Mouse (Mus musculus) midbrain, embryonic 16.5 days (tissue): ENCODE data around the gene Pcsk1n. TPM values are rescaled to one million over a fixed set of nuclear protein-coding genes. Genes with fewer than 3 reads are reported as not detected.

Experiments used
- ATAC-seq: fragments of 200-750 bp; cut with Nextera tagmentation; 2 replicates; pipeline ENCODE4 v1.8.0; 2017; ENCODE audit warnings: moderate TSS enrichment
- H3K27ac ChIP-seq: fragments of 300-500 bp; sonication (generic); 2 replicates; pipeline ENCODE4 v1.5.1; 2014; ENCODE audit warnings: mild to moderate bottlenecking, low read length, mixed read lengths
- H3K27me3 ChIP-seq: fragments of 300-500 bp; sonication (generic); 2 replicates; pipeline ENCODE4 v1.6.1; 2014; ENCODE audit warnings: low read depth, low read length, mixed read lengths; ENCODE audit not compliant: control insufficient read depth, insufficient read depth
- H3K36me3 ChIP-seq: fragments of 300-500 bp; sonication (generic); 2 replicates; pipeline ENCODE4 v1.6.1; 2014; ENCODE audit warnings: mild to moderate bottlenecking, low read length, moderate library complexity, mixed read lengths; ENCODE audit not compliant: control insufficient read depth, insufficient read depth
- H3K4me1 ChIP-seq: fragments of 300-500 bp; sonication (generic); 2 replicates; pipeline ENCODE4 v1.6.1; 2014; ENCODE audit warnings: mild to moderate bottlenecking, low read length, mixed read lengths; ENCODE audit not compliant: control insufficient read depth, insufficient read depth
- H3K4me2 ChIP-seq: fragments of 300-500 bp; sonication (generic); 2 replicates; pipeline ENCODE4 v1.6.1; 2014; ENCODE audit warnings: mild to moderate bottlenecking, low read length, mixed read lengths
- H3K4me3 ChIP-seq: fragments of 300-500 bp; sonication (generic); 2 replicates; pipeline ENCODE4 v1.5.1; 2014; ENCODE audit warnings: low read depth, mild to moderate bottlenecking, low read length, moderate library complexity, mixed read lengths
- H3K9ac ChIP-seq: fragments of 300-500 bp; sonication (generic); 2 replicates; pipeline ENCODE4 v1.6.1; 2014; ENCODE audit warnings: low read depth, low read length, mixed read lengths
- H3K9me3 ChIP-seq: fragments of 300-500 bp; sonication (generic); replicated peaks from 2 replicates; pipeline ENCODE4 v1.6.1; 2014; ENCODE audit warnings: mild to moderate bottlenecking, low read length, mixed read lengths; ENCODE audit not compliant: control insufficient read depth, poor library complexity, severe bottlenecking
- WGBS: fragments of 180-500 bp; shearing (Covaris S2); extraction: QIAGEN DNeasy Blood & Tissue Kit; methylation state at CpG from one replicate; pipeline ENCODE4 v1.1.7; 2014; 5-methylcytosine and 5-hydroxymethylcytosine counted together
- polyA plus RNA-seq: library from polyadenylated mRNA; unstranded; fragments of >200 nt; fragmentation: Nextera tagmentation; extraction: Ambion mirVana; gene quantifications from 2 replicates; pipeline ENCODE4 v1.2.1, GENCODE M21; 2015

The Pcsk1n gene
- polyA plus RNA-seq: 288 and 302 TPM in 2 replicates

GRCm38 (mm10) chrX:7919601-7920383, at the start of gene Pcsk1n:
TSS of gene Pcsk1n (plus strand) at chrX:7919822.
- Histone ChIP-seq H3K4me2 (peak within 1 kb of the TSS; percentile 67), H3K4me1 (peaks cover 8% of the 10 kb centered on the region; the same call in 1 of the 2 replicates), H3K9ac (peak within 1 kb of the TSS; percentile 73), H3K4me3 (peak within 1 kb of the TSS; percentile 54), H3K36me3 (peaks cover 4% of the 10 kb centered on the region), H3K27ac (peak within 1 kb of the TSS; percentile 85), H3K9me3 (no peaks in the 10 kb centered on the region), H3K27me3 (no peaks in the 10 kb centered on the region)
- ATAC-seq: peak; percentile 92
- 15% methylated on average over 39 of the region's 40 CpGs for WGBS

GRCm38 (mm10) chrX:7869826-7870225, 49.8 kb upstream of the Pcsk1n start:
- Histone ChIP-seq H3K36me3 (peaks cover 5% of the 10 kb centered on the region), H3K27me3 (no peaks in the 10 kb centered on the region), H3K4me1 (no peaks in the 10 kb centered on the region), H3K9ac (no peak overlapping the region), H3K4me3 (no peak overlapping the region), H3K4me2 (no peak overlapping the region), H3K27ac (no peak overlapping the region), H3K9me3 (no peaks in the 10 kb centered on the region)
- WGBS: 27% methylated on average over 3 of the region's 3 CpGs
- ATAC-seq: no peak

GRCm38 (mm10) chrX:7878007-7878419, 41.6 kb upstream of the Pcsk1n start, which contains the start of gene Pim2:
TSS of gene Pim2 (plus strand) at chrX:7878262.
- peaks cover 2% of the 10 kb centered on the region; the same call in 1 of the 2 replicates for H3K36me3 ChIP-seq
- peak within 1 kb of the TSS; percentile 76 for H3K27ac ChIP-seq
- peak within 1 kb of the TSS; percentile 68 for H3K9ac ChIP-seq
- H3K4me3 ChIP-seq: peak within 1 kb of the TSS; percentile 52
- peak; percentile 91 for ATAC-seq
- H3K9me3 ChIP-seq: no peaks in the 10 kb centered on the region
- peaks cover 3% of the 10 kb centered on the region; the same call in 1 of the 2 replicates for H3K4me1 ChIP-seq
- H3K27me3 ChIP-seq: no peaks in the 10 kb centered on the region
- H3K4me2 ChIP-seq: peak within 1 kb of the TSS; percentile 59
- WGBS: 9% methylated on average over 36 of the region's 38 CpGs

- Histone ChIP-seq H3K27me3 (no peaks in the 10 kb centered on the region), H3K4me1 (peaks cover 5% of the 10 kb centered on the region), H3K4me3 (peak overlapping the region; percentile 52), H3K36me3 (peaks cover 2% of the 10 kb centered on the region; the same call in 1 of the 2 replicates), H3K9ac (peak overlapping the region; percentile 68), H3K9me3 (no peaks in the 10 kb centered on the region), H3K4me2 (peak overlapping the region; percentile 59), H3K27ac (peak overlapping the region; percentile 76)
- peak; percentile 52 for ATAC-seq
- WGBS: 22% methylated on average over 21 of the region's 21 CpGs
Measured at GRCm38 (mm10) chrX:7878495-7878894, 41.1 kb upstream of the Pcsk1n start.

GRCm38 (mm10) chrX:7879819-7880218, 39.8 kb upstream of the Pcsk1n start:
- Histone ChIP-seq H3K9me3 (no peaks in the 10 kb centered on the region), H3K9ac (0 out of 2 replicates have a peak overlapping the region, but pooled peaks have one; percentile 68), H3K27me3 (no peaks in the 10 kb centered on the region), H3K4me3 (peak overlapping the region; percentile 52), H3K36me3 (no peaks in the 10 kb centered on the region), H3K4me1 (peaks cover 6% of the 10 kb centered on the region), H3K27ac (peak overlapping the region; percentile 31), H3K4me2 (peak overlapping the region; percentile 59)
- 18% methylated on average over 11 of the region's 11 CpGs for WGBS
- peak; percentile 54 for ATAC-seq

- WGBS: 12% methylated on average over 39 of the region's 49 CpGs
- H3K27ac ChIP-seq: peak within 1 kb of the TSS; percentile 89
- H3K4me3 ChIP-seq: peak within 1 kb of the TSS; percentile 55
- peaks cover 8% of the 10 kb centered on the region for H3K4me1 ChIP-seq
- no peaks in the 10 kb centered on the region for H3K27me3 ChIP-seq
- H3K36me3 ChIP-seq: no peaks in the 10 kb centered on the region
- H3K9me3 ChIP-seq: no peaks in the 10 kb centered on the region
- ATAC-seq: peak; percentile 90
- H3K4me2 ChIP-seq: peak within 1 kb of the TSS; percentile 71
- H3K9ac ChIP-seq: peak within 1 kb of the TSS; percentile 60
Measured at GRCm38 (mm10) chrX:7883841-7884567, 35.6 kb upstream of the Pcsk1n start, which contains the start of gene Slc35a2. TSS of gene Slc35a2 (plus strand) at chrX:7884028.

- Histone ChIP-seq H3K4me1 (peaks cover 11% of the 10 kb centered on the region), H3K36me3 (peaks cover 4% of the 10 kb centered on the region), H3K27me3 (no peaks in the 10 kb centered on the region), H3K9me3 (no peaks in the 10 kb centered on the region; the same call in 1 of the 2 replicates), H3K27ac (no peak overlapping the region), H3K4me2 (peak overlapping the region; percentile 60), H3K9ac (peak overlapping the region; percentile 61), H3K4me3 (peak overlapping the region; percentile 54)
- no peak for ATAC-seq
- WGBS: 24% methylated on average over 13 of the region's 13 CpGs
Measured at GRCm38 (mm10) chrX:7898211-7898610, 21.4 kb upstream of the Pcsk1n start.

- Histone ChIP-seq H3K4me1 (peaks cover 11% of the 10 kb centered on the region), H3K27me3 (no peaks in the 10 kb centered on the region), H3K9me3 (no peaks in the 10 kb centered on the region), H3K4me3 (peak within 1 kb of the TSS; percentile 54), H3K36me3 (peaks cover 4% of the 10 kb centered on the region), H3K4me2 (peak within 1 kb of the TSS; percentile 60), H3K27ac (peak within 1 kb of the TSS; percentile 89), H3K9ac (peak within 1 kb of the TSS; percentile 76)
- 15% methylated on average over 62 of the region's 62 CpGs for WGBS
- peak; percentile 98 for ATAC-seq
Measured at GRCm38 (mm10) chrX:7898880-7899874, 20.4 kb upstream of the Pcsk1n start, which contains the start of the genes Pqbp1 and Timm17b. TSS of gene Pqbp1 (minus strand) at chrX:7899269. TSS of gene Timm17b (plus strand) at chrX:7899357.
